Mouse (Mus musculus) spleen, adult 10 weeks (tissue): ENCODE data around the gene Atxn2. TPM values are rescaled to one million over a fixed set of nuclear protein-coding genes. Genes with fewer than 3 reads are reported as not detected.

Experiments
- polyA plus RNA-seq: library from polyadenylated mRNA; stranded (reverse); fragments of 350-450 nt; fragmentation: Illumina TruSeq; extraction: RNeasy Lipid Tissue Mini Kit (QIAGEN cat#74804); gene quantifications from one replicate; pipeline ENCODE4 v1.2.3, GENCODE M21; 2015; ENCODE audit warnings: low replicate concordance; ENCODE audit not compliant: insufficient read depth

Gene Atxn2
- 57.8 TPM for polyA plus RNA-seq

DNA sequence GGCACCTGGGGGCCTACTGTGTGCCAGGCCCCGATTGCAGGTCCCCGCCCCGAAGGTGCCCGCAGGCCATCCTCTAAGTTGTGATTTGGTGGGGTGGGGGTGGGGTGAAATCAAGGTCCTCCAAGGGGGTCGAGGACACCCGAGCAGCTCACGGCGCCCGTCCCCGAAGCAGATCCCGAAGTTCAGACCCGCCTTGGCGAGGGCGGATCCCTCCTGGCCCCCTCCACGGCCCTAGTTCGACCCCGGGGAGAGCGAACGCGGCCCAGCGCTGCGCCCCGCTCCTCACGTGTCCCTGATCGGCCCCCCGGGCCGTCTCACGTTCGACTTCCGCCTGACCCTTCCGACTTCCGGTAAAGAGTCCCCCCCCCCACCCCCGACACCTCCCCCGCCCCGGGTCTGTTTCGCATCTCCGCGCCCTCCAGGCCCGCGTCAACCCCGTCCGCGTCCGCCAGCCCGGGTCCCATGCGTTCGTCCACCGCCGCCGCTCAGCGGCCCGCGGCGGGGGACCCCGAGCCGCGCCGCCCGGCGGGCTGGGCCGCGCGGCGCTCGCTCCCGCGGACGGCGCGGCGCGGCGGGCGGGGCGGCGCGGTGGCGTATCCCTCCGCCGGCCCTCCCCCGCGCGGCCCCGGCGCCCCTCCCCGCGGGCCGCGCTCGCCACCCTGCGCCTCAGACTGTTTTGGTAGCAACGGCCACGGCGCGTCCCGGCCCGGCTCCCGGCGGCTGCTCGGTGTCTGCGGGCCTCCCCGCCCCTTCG, at the start of gene Atxn2:
TSS of gene Atxn2 (plus strand) at position 164 of the 754 bp plus-strand sequence.

DNA sequence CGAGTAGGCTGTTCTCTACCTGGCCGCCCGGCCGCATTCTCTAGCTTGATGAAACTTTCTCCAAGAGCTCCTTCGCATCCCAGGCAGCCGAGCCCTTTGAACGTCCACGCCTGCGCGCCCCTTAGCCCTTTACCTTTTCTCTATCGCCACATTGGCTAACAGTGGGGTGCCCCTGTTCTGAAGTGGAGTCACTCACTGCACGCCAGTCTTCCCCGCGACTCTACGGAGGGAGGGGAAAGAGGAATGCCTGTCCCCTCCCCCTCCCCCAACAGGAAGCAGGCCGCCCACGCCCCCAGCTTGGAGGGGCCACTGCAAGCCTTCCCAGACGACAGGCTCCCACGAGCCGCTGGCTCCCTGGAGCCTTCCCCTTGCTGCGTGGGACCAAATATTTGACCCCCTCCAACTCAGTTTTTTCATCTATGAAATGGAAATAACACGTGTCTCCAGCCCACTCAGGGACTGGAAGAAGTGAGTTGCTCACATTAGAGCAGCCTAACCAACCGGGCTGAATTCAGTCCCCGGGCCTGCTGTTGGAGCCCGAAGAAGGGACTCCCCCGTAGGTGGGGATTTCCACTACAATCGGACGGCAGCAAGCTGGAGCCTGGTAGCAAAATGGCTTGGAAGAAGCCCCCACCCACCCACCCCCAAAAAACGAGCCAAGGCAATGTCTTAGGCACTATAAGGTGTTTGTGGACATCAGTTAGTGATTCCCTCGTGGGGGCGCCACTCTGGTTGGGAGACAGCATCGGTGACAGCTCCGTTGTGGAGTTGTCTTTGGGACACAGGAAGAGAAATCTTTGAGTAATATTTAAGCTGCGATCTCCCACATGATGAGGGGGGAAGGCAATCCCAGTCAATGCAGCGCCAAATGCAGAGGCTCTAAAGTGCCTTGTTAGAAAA, 126.6 kb downstream of the Atxn2 start, which contains the start of gene Sh2b3:
TSS of gene Sh2b3 (minus strand) at position 206 of the 900 bp plus-strand sequence.

DNA sequence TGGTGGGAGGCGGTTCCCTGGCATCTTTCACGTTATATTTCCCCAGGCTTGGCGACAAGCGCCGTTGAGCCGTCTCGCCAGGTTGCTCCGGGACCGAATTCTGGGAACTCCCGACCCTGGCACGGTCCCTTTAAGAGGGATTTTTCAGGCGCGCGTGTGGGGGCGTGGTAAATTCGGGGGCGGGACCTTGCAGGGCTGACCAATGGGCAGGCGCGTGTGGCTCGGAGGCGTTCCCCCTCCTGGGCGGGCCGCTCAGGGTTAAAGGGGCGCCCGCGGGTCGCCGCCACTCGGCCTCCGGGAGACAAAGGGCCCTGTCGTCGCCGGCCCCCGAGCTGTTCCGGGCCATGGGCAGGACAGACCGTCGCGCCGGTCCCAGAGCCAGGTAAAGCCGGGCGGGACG, 137.6 kb downstream of the Atxn2 start, which contains the start of gene Pheta1:
TSS of gene Pheta1 (plus strand) at position 242 of the 400 bp plus-strand sequence.

Other genes with a start within 250 kb of the Atxn2 start
- not detected for gene Adam1b, start 207.9 kb upstream of the Atxn2 start, polyA plus RNA-seq
- gene Adam1a, start 165.9 kb upstream of the Atxn2 start, polyA plus RNA-seq: 9.4 TPM
- gene Gm42878, start 165.9 kb upstream of the Atxn2 start, polyA plus RNA-seq: not detected
- gene Mapkapk5, start 165.4 kb upstream of the Atxn2 start, polyA plus RNA-seq: 119 TPM
- 192 TPM for gene Aldh2, start 117.5 kb upstream of the Atxn2 start, polyA plus RNA-seq
- gene Acad12, start 92.4 kb upstream of the Atxn2 start, polyA plus RNA-seq: 6.9 TPM
- 3.7 TPM for gene Acad10, start 50.8 kb upstream of the Atxn2 start, polyA plus RNA-seq
- 47.5 TPM for gene Brap, start 50.8 kb upstream of the Atxn2 start, polyA plus RNA-seq
- 79.7 TPM for gene Sh2b3, start 126.3 kb downstream of the Atxn2 start, polyA plus RNA-seq
- gene Pheta1, start 137.6 kb downstream of the Atxn2 start, polyA plus RNA-seq: 0.97 TPM